Comparison of ENCODE assay signal across 10 mouse cellular contexts in genomic region chr7:101725081-101725480, GRCm38 (mm10).
DNase-seq lines count a peak whose midpoint lies in the region; ATAC-seq and TF ChIP-seq lines count a peak whose summit lies in the region.
"Had no signal": no experiment of that assay in that cellular context is flagged by ENCODE, and none has a peak within 500 bp of the region (broad histone marks: within the 10 kb centered on the region; RNA-seq: fewer than 3 reads in every experiment).

No protein-coding gene starts in this region.

- H3K79me2 ChIP-seq in CH12.LX (replicated peaks; ENCODE audit: control insufficient read depth, extremely low read depth, insufficient read depth, poor library complexity, severe bottlenecking) = no peaks in the 10 kb centered on the region

- peak; percentile 56; the same call in 1 of the 2 replicates for ATAC-seq in intestine, postnatal 0 days
- no peak for ATAC-seq in intestine, embryonic 16.5 days
- ATAC-seq in neural tube, embryonic 11.5 days (ENCODE audit: insufficient read depth, low FRiP score, low TSS enrichment) = no peak

- no peak overlapping the region for H3K4me3 ChIP-seq in intestine, postnatal 0 days (ENCODE audit: low read depth, low read length)
- no peak overlapping the region for H3K4me3 ChIP-seq in intestine, embryonic 16.5 days (ENCODE audit: low read length)
- no peak overlapping the region for H3K4me3 ChIP-seq in CH12.LX (replicated peaks in 1 of 3; ENCODE audit: low read depth in 2 of 3, low read length in 2 of 3, poor library complexity in 1 of 3)
- no peak overlapping the region for H3K4me3 ChIP-seq in neural tube, embryonic 11.5 days (ENCODE audit: low read depth, low read length)
- H3K4me3 ChIP-seq: embryonic facial prominence, embryonic 13.5 days; limb, embryonic 13.5 days had no signal

- TF ChIP-seq CTCF in intestine, postnatal 0 days (IDR thresholded peaks at IDR 0.05; ENCODE audit: low read depth) = peak; percentile 81
- peak; percentile 39 to 56; a peak in 2 of 4 replicates for TF ChIP-seq CTCF in CH12.LX (conservative IDR thresholded peaks at IDR 0.05 in 1 of 2, IDR thresholded peaks at IDR 0.05 in 1 of 2; ENCODE audit: low read depth in 2 of 2, low read length in 2 of 2)

- no peak for TF ChIP-seq POLR2A in CH12.LX (IDR thresholded peaks at IDR 0.05; ENCODE audit: low read depth, low read length)

- TF ChIP-seq RAD21 in CH12.LX (IDR thresholded peaks at IDR 0.05; ENCODE audit: low read depth, low read length) = peak; percentile 42

- no peaks in the 10 kb centered on the region for H3K4me1 ChIP-seq in intestine, postnatal 0 days (replicated peaks; ENCODE audit: control insufficient read depth, insufficient read depth, low read length)
- no peaks in the 10 kb centered on the region for H3K4me1 ChIP-seq in intestine, embryonic 16.5 days (ENCODE audit: control insufficient read depth, insufficient read depth, low read length)
- H3K4me1 ChIP-seq in CH12.LX (ENCODE audit: control insufficient read depth in 1 of 2, insufficient read depth in 2 of 2) = no peaks in the 10 kb centered on the region
- no peaks in the 10 kb centered on the region for H3K4me1 ChIP-seq in neural tube, embryonic 11.5 days (ENCODE audit: control insufficient read depth, insufficient read depth, low read length)
- H3K4me1 ChIP-seq: embryonic facial prominence, embryonic 13.5 days; limb, embryonic 13.5 days had no signal

- intact Hi-C loops in heart, postnatal 25 days (cut with DNase I) = no loop called here

- no peak overlapping the region for H3K27ac ChIP-seq in intestine, postnatal 0 days (ENCODE audit: low read depth, low read length)
- H3K27ac ChIP-seq in intestine, embryonic 16.5 days (ENCODE audit: low read length) = no peak overlapping the region
- no peak overlapping the region for H3K27ac ChIP-seq in CH12.LX (ENCODE audit: insufficient read depth, low read depth)
- no peak overlapping the region for H3K27ac ChIP-seq in neural tube, embryonic 11.5 days (ENCODE audit: low read depth, low read length)
- H3K27ac ChIP-seq: embryonic facial prominence, embryonic 13.5 days; limb, embryonic 13.5 days had no signal

- dilution Hi-C loops in CH12.LX (cut with MboI; ENCODE audit: extremely low pct_ligation_motif_present, extremely low pct_unique_long_range_greater_than_20kb, low sequenced_read_pairs) = no loop called here

- in situ Hi-C loops in CH12.LX (cut with MboI; ENCODE audit: low pct_ligation_motif_present, low pct_unique_long_range_greater_than_20kb, low sequenced_read_pairs) = no loop called here

- H3K9ac ChIP-seq in intestine, postnatal 0 days (ENCODE audit: low read depth, low read length) = no peak overlapping the region
- no peak overlapping the region for H3K9ac ChIP-seq in intestine, embryonic 16.5 days (ENCODE audit: low read depth, low read length)
- H3K9ac ChIP-seq in CH12.LX (ENCODE audit: insufficient read depth, low read depth) = no peak overlapping the region
- no peak overlapping the region for H3K9ac ChIP-seq in neural tube, embryonic 11.5 days (ENCODE audit: low read length)
- H3K9ac ChIP-seq: embryonic facial prominence, embryonic 13.5 days; limb, embryonic 13.5 days had no signal

- no peaks in the 10 kb centered on the region for H3K27me3 ChIP-seq in intestine, postnatal 0 days (replicated peaks; ENCODE audit: control insufficient read depth, insufficient read depth, low read length)
- no peaks in the 10 kb centered on the region for H3K27me3 ChIP-seq in intestine, embryonic 16.5 days (replicated peaks; ENCODE audit: control insufficient read depth, insufficient read depth, low read length)
- H3K27me3 ChIP-seq in CH12.LX (replicated peaks) = no peaks in the 10 kb centered on the region
- H3K27me3 ChIP-seq in neural tube, embryonic 11.5 days (ENCODE audit: control insufficient read depth, insufficient read depth, low read length) = no peaks in the 10 kb centered on the region
- H3K27me3 ChIP-seq: embryonic facial prominence, embryonic 13.5 days; limb, embryonic 13.5 days had no signal

- WGBS in intestine, postnatal 0 days = 73% methylated on average over 4 of the region's 4 CpGs
- WGBS in intestine, embryonic 16.5 days = 65% methylated on average over 4 of the region's 4 CpGs
- 40% methylated on average over 4 of the region's 4 CpGs for WGBS in neural tube, embryonic 11.5 days

- no peak for TF ChIP-seq EP300 in CH12.LX (IDR thresholded peaks at IDR 0.05; ENCODE audit: low read length)

- DNase-seq in CH12.LX (ENCODE audit: extremely low read depth) = peak; percentile 42
- DNase-seq in adrenal gland, adult 2 months = peak; percentile 50
- DNase-seq in kidney, adult 18-20 months = peak; percentile 29
- peak; percentile 25 for DNase-seq in neural tube, embryonic 11.5 days (ENCODE audit: low spot score)
- DNase-seq in right cerebral cortex, adult 2 months (ENCODE audit: low spot score in 2 of 2) = no peak
- DNase-seq in heart, postnatal 25 days (ENCODE audit: low spot score) = no peak

- no peaks in the 10 kb centered on the region for H3K9me3 ChIP-seq in intestine, postnatal 0 days (ENCODE audit: control insufficient read depth)
- H3K9me3 ChIP-seq in intestine, embryonic 16.5 days (ENCODE audit: control insufficient read depth, low read length) = no peaks in the 10 kb centered on the region
- peaks cover 2% of the 10 kb centered on the region for H3K9me3 ChIP-seq in CH12.LX (replicated peaks; ENCODE audit: low read length)
- no peaks in the 10 kb centered on the region for H3K9me3 ChIP-seq in neural tube, embryonic 11.5 days (ENCODE audit: control insufficient read depth, low read length)
- H3K9me3 ChIP-seq: embryonic facial prominence, embryonic 13.5 days; limb, embryonic 13.5 days had no signal

- no peak overlapping the region for H3K4me2 ChIP-seq in intestine, postnatal 0 days (replicated peaks; ENCODE audit: low read depth)
- no peak overlapping the region for H3K4me2 ChIP-seq in intestine, embryonic 16.5 days (ENCODE audit: low read depth, low read length)
- H3K4me2 ChIP-seq in CH12.LX (ENCODE audit: insufficient read depth, low read depth, poor library complexity, severe bottlenecking) = no peak overlapping the region
- H3K4me2 ChIP-seq in neural tube, embryonic 11.5 days (ENCODE audit: low read depth) = no peak overlapping the region
- H3K4me2 ChIP-seq: embryonic facial prominence, embryonic 13.5 days; limb, embryonic 13.5 days had no signal

- peaks cover 5% of the 10 kb centered on the region; the same call in 1 of the 2 replicates for H3K36me3 ChIP-seq in intestine, postnatal 0 days (ENCODE audit: control insufficient read depth, insufficient read depth)
- no peaks in the 10 kb centered on the region for H3K36me3 ChIP-seq in intestine, embryonic 16.5 days (ENCODE audit: control insufficient read depth, insufficient read depth, low read length)
- H3K36me3 ChIP-seq in CH12.LX (replicated peaks in 1 of 2; ENCODE audit: control insufficient read depth in 1 of 2, insufficient read depth in 1 of 2, low read length in 1 of 2) = peaks cover 28 to 75% of the 10 kb centered on the region in 2 experiments
- no peaks in the 10 kb centered on the region for H3K36me3 ChIP-seq in neural tube, embryonic 11.5 days (ENCODE audit: control insufficient read depth, insufficient read depth, low read length)

TF ChIP-seq in CH12.LX, 34 proteins besides CTCF, POLR2A, EP300 and RAD21:
- TF ChIP-seq ELF1 (IDR thresholded peaks at IDR 0.05; ENCODE audit: low read depth, low read length) (no peak), SMC3 (IDR thresholded peaks at IDR 0.05; ENCODE audit: low read depth, low read length) (peak; percentile 26)
TF ChIP-seq in CH12.LX: peak in this region for 1.

Comparison
In these comparisons a context has a peak if more than half of its experiments do, and no peak if none do; other contexts are left out.
1. DNase-seq: peak in CH12.LX (single experiment), adrenal gland, adult 2 months (single experiment), kidney, adult 18-20 months (single experiment) and neural tube, embryonic 11.5 days (single experiment); none in right cerebral cortex, adult 2 months (0 of 2) and heart, postnatal 25 days (single experiment).